Mouse (Mus musculus): ENCODE measurements around the gene Pnlip.

Gene Pnlip

GRCm38 (mm10) chr19:58726551-58726950 is 74.3 kb downstream of the Pnlip start:
- no peak for ATAC-seq (ENCODE audit: low TSS enrichment)

- no peak for ATAC-seq (ENCODE audit: low TSS enrichment)
Measured at GRCm38 (mm10) chr19:58727756-58728155, 75.5 kb downstream of the Pnlip start.

- ATAC-seq (ENCODE audit: low TSS enrichment): peak; percentile 85
Measured at GRCm38 (mm10) chr19:58728445-58729031, 76.2 kb downstream of the Pnlip start, which contains the start of gene Pnliprp1. Pnliprp1 (plus strand) TSS chr19:58728887.
